Mouse (Mus musculus) cerebellum, adult 11-12 months (tissue): ENCODE measurements around the gene H2-Q1.
"Not testable (repeated sequence)": the region's sequence is repeated elsewhere in the genome, so short reads cannot be mapped to it uniquely, and the experiment has no call there.

Experiments
- DNase-seq: peaks from one replicate; pipeline ENCODE4 v3.0.0; 2022

H2-Q1 gene

GRCm38 (mm10) chr17:35342711-35343476 is 22.7 kb downstream of the H2-Q1 start:
- no peak for DNase-seq

DNA sequence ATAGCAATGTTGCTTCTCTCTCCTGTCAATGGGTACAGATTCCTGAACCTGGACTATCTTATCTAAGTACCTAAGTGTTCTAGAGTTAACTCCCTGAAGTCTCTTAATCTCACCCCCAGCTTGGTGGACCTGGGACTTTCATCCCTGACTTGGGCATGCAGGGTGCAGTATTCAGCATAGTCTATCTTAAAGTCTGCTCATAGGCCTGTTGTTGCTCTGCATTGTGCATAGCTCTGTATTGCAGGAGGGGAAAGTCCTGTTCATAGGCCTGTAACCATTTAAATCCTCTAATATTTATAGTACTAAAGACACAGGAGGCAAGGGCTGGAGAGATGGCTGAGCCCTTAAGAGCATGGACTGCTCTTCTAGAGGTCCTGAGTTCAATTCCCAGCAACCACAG is 27.5 kb downstream of the H2-Q1 start:
- not testable (repeated sequence) for DNase-seq

GRCm38 (mm10) chr17:35353275-35353674 is 33.1 kb downstream of the H2-Q1 start:
- DNase-seq: not testable (repeated sequence)

GRCm38 (mm10) chr17:35354071-35354470 is 33.9 kb downstream of the H2-Q1 start:
- DNase-seq: no peak

- DNase-seq: no peak
Measured at GRCm38 (mm10) chr17:35357086-35357485, 36.9 kb downstream of the H2-Q1 start.

- DNase-seq: no peak
Measured at GRCm38 (mm10) chr17:35358763-35359469, 38.7 kb downstream of the H2-Q1 start.

GRCm38 (mm10) chr17:35359470-35359862 is 39.3 kb downstream of the H2-Q1 start:
- no peak for DNase-seq
